Mouse (Mus musculus) CH12.LX (cell line): ENCODE measurements around the gene Dirc2.

Experiments used
- CTCF ChIP-seq, 2 experiments: IDR thresholded peaks in 1 of 2; conservative IDR thresholded peaks in 1 of 2; 2 replicates each; pipeline ENCODE4 v1.5.1; 2011 to 2012; ENCODE audit warnings: low read depth in 2 of 2, low read length in 2 of 2, improper control_type of control experiment in 1 of 2, inconsistent platforms in 1 of 2, mild to moderate bottlenecking in 1 of 2, moderate library complexity in 1 of 2
- EP300 ChIP-seq: IDR thresholded peaks from 2 replicates; pipeline ENCODE4 v1.6.1; 2011; ENCODE audit warnings: low read length, improper control_type of control experiment
- IRF4 ChIP-seq: IDR thresholded peaks from 2 replicates; pipeline ENCODE4 v1.6.1; 2014; ENCODE audit warnings: low read depth, mild to moderate bottlenecking, inconsistent platforms, low read length, improper control_type of control experiment
- MEF2A ChIP-seq: IDR thresholded peaks from 2 replicates; pipeline ENCODE4 v1.6.1; 2014; ENCODE audit warnings: low read depth, mild to moderate bottlenecking, inconsistent platforms, low read length, improper control_type of control experiment, borderline replicate concordance
- POLR2A ChIP-seq: IDR thresholded peaks from 2 replicates; pipeline ENCODE4 v1.6.1; 2011; ENCODE audit warnings: low read depth, mild to moderate bottlenecking, improper control_type of control experiment, low read length
- POLR2AphosphoS2 ChIP-seq: IDR thresholded peaks from 2 replicates; pipeline ENCODE4 v1.6.1; 2011; ENCODE audit warnings: low read depth, low read length, improper control_type of control experiment
- SIN3A ChIP-seq: IDR thresholded peaks from 2 replicates; pipeline ENCODE4 v1.6.1; 2012; ENCODE audit warnings: low read length, improper control_type of control experiment, inconsistent platforms
- TBP ChIP-seq: conservative IDR thresholded peaks from 2 replicates; pipeline ENCODE4 v1.6.1; 2011; ENCODE audit warnings: low read depth, low read length, improper control_type of control experiment
- ZNF384 ChIP-seq: IDR thresholded peaks from 2 replicates; pipeline ENCODE4 v1.6.1; 2012; ENCODE audit warnings: low read depth, low read length, improper control_type of control experiment, inconsistent platforms

- no peak for TF ChIP-seq TBP
- no peak for TF ChIP-seq CTCF (conservative IDR thresholded peaks at IDR 0.05 in 1 of 2, IDR thresholded peaks at IDR 0.05 in 1 of 2; ENCODE audit: low read depth in 2 of 2, low read length in 2 of 2)
- no peak for TF ChIP-seq ZNF384
- TF ChIP-seq MEF2A, result no peak
- TF ChIP-seq SIN3A, result no peak
- TF ChIP-seq POLR2A, result no peak
- TF ChIP-seq EP300, result no peak
- TF ChIP-seq POLR2AphosphoS2, result no peak
- TF ChIP-seq IRF4, result no peak
Measured at GRCm38 (mm10) chr16:35648862-35649261, 120.3 kb downstream of the Dirc2 start.
